Mouse (Mus musculus) fibroblast of lung, adult 2 months (primary cell): ENCODE results near the gene Capn1.

Experiments
- DNase-seq: peaks from one replicate; pipeline ENCODE4 v3.0.0-alpha.2; 2011; ENCODE audit warnings: low read depth

The Capn1 gene

DNA sequence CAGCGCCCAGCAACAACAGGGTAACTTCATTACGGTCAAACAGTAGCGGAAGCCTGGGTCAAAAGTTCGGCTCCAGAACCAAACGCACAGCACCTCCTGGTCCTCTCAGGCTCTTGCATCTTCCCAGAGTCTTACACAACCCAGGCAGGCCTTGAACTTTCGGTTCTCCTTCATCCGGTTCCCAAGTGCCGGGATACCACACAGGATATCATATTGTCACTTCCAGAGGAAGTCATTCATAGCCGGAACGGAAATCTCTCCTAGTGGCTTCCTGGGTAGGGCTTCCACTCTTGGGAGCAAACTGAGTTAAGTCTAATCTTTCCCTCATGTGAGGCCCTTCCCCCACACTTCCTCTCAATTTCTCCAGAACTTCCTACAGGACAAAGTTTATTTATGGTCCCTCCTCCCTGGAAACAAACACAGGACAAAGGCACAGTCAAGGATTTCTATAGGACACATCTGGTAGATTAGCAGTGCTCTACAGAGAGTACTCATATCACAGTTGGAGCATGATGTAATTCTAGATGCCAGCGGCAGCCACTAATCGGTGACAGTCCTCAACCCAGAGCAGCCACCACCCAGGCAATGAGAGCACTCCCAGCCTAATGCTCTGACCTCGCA is 63.5 kb downstream of the Capn1 start:
- DNase-seq: no peak

- no peak for DNase-seq
Observed at GRCm38 (mm10) chr19:5951631-5952030, 64.1 kb downstream of the Capn1 start.

DNA sequence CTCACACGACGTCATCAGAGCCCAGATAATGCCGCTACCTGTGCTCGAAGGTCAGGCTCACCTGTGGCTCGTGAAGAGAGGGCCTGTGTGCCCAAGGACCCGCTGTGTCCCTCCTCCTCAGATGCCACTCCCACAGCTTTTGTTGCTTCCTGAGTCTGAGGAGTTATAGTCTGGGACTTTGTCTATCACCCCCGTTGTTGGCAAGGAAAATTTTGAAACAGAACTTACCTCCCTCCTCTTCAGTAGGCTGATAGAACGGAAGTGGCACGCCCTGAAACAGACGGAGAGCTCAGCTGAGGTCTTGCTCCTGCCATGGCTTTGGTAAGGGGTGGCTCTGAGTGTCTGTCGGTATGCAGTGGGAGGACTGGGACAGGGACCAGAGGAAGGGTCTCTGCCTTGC is 65.5 kb downstream of the Capn1 start:
- DNase-seq: no peak

DNA sequence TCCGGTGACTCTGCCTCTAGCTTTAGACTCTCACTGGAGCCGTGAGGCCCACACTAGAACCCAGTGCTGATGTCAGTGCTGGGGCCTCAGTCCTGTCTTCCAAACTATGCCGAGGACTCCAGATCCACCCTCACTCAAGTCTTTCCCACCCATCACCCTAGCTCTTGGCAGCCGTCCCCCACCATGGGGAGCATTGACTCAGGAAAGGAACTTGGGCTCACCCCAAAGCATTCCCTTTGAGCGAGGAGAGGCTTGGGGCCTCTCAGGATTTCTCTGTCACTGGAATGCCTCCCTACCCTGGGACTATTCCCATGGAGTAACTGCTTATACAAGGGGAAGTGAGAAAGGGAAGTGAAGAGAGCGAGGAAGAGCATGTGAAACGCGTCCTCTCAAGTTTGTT is 69.8 kb downstream of the Capn1 start:
- DNase-seq: no peak

- DNase-seq: no peak
Observed at GRCm38 (mm10) chr19:5945027-5945426, 70.7 kb downstream of the Capn1 start.

- DNase-seq: no peak
Observed at GRCm38 (mm10) chr19:5944145-5944544, 71.6 kb downstream of the Capn1 start.

DNA sequence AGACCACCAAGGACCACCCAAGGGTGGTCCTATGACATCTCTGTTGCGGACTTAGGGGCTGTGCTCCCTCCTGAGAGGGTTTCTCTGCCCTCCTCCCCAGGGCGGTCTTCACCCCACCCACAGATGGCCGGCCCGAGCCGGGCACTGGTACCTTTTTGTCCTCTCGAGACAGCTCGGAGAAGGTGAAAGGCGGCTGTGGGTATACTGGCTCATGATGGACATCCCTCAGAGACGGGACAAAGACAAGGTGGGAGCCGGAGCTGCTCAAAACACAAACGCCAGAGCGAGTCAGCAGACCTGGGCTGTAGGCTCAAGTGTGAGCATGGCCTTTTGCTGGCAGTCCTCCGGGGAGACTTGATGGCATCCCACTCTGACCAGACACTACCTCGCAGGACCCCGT is 72.3 kb downstream of the Capn1 start:
- DNase-seq: no peak

GRCm38 (mm10) chr19:5942581-5942980 is 73.1 kb downstream of the Capn1 start:
- DNase-seq: no peak

GRCm38 (mm10) chr19:5940656-5941055 is 75.0 kb downstream of the Capn1 start:
- no peak for DNase-seq

GRCm38 (mm10) chr19:5940173-5940572 is 75.5 kb downstream of the Capn1 start:
- peak; percentile 94 for DNase-seq

DNA sequence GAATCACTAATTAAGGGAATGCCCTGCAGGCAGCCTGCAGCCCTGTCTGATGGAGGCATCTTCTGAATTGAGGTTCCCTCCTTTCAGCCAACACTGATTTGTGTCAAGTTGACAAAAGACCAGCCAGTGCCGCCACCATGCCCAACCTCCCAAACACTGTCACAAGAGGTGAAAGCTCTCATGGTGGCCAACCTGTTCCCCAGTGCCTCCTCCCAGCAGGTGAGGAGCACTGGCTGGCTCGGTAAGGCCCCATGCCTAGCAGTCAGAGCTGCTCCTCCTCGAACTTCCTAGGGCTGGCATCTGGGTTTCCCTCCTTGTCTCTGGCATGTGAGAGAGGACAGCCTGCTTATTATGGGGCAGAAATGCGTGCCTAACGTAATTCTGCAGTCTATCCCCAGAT is 76.0 kb downstream of the Capn1 start:
- DNase-seq: no peak
